Mouse (Mus musculus): ENCODE measurements around the gene Wbp4.

DNA sequence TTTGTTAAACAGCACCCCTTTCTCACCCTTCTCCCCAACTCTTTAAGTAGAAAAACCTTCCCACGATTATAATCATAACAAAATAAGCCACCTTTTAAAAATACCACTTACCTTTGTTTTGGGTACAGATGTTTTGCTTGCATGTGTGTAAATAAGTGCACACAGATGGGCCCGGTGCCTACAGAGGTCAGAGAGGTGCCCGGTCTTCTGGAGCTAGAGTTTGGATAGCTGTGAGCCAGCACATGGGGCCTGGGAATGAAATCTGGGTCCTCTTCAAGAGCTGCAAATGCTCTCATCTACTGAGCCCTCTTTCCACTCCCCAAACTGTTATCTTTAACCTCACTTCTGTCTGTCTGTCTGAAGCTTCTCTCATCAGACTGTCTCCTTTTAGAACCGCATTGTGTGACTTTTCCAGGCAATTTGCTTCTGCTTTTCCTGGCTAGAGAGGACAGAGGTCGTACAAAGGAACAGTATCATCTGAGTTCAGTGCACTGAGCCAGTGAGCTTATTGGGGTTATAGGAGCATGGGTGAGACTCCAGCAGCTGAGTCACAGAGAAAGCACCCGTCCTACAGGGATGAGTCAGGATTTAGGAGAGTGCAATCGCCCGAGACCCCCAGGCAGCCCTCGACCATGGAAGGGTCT lies 27.5 kb upstream of the Wbp4 start:
- TF ChIP-seq EP300 (IDR thresholded peaks at IDR 0.05; ENCODE audit: low read depth), result no peak
- TF ChIP-seq CTCF (IDR thresholded peaks at IDR 0.05; ENCODE audit: low read depth), result no peak
